Mouse (Mus musculus) hindbrain, embryonic 10.5 days (tissue): Measurements from ENCODE around the gene Sergef. TPM values are rescaled to one million over a fixed set of nuclear protein-coding genes. Genes with fewer than 3 reads are reported as not detected.
"Not testable (repeated sequence)": the region's sequence is repeated elsewhere in the genome, so short reads cannot be mapped to it uniquely, and the experiment has no call there.

Experiments used
- DNase-seq: peaks from one replicate; pipeline ENCODE4 v3.0.0-alpha.2; 2017; ENCODE audit warnings: low spot score
- H3K27ac ChIP-seq: fragments of 300-500 bp; sonication (generic); 2 replicates; pipeline ENCODE4 v1.5.1; 2016; ENCODE audit warnings: mild to moderate bottlenecking, moderate library complexity
- H3K27me3 ChIP-seq: fragments of 300-500 bp; sonication (generic); 2 replicates; pipeline ENCODE4 v1.6.1; 2016; ENCODE audit warnings: mild to moderate bottlenecking; ENCODE audit not compliant: poor library complexity, insufficient read depth, severe bottlenecking
- H3K36me3 ChIP-seq: fragments of 300-500 bp; sonication (generic); 2 replicates; pipeline ENCODE4 v1.6.1; 2016; ENCODE audit warnings: mild to moderate bottlenecking, moderate library complexity
- H3K4me1 ChIP-seq: fragments of 300-500 bp; sonication (generic); replicated peaks from 2 replicates; pipeline ENCODE4 v1.6.1; 2016; ENCODE audit warnings: mild to moderate bottlenecking
- H3K4me3 ChIP-seq: fragments of 300-500 bp; sonication (generic); 2 replicates; pipeline ENCODE4 v1.5.1; 2016; ENCODE audit warnings: mild to moderate bottlenecking, moderate library complexity
- H3K9me3 ChIP-seq: fragments of 300-500 bp; sonication (generic); 2 replicates; pipeline ENCODE4 v1.6.1; 2016; ENCODE audit warnings: mild to moderate bottlenecking, moderate library complexity
- WGBS: fragments of 180-500 bp; shearing (Covaris S2); methylation state at CpG from one replicate; pipeline ENCODE4 v1.1.7; 2016; 5-methylcytosine and 5-hydroxymethylcytosine counted together
- polyA plus RNA-seq: library from polyadenylated mRNA; unstranded; fragments of >200 nt; fragmentation: Nextera tagmentation; extraction: Ambion mirVana; gene quantifications from 2 replicates; pipeline ENCODE4 v1.2.1, GENCODE M21; 2016

The Sergef gene
- 16.2 and 18.7 TPM in 2 replicates for polyA plus RNA-seq

DNA sequence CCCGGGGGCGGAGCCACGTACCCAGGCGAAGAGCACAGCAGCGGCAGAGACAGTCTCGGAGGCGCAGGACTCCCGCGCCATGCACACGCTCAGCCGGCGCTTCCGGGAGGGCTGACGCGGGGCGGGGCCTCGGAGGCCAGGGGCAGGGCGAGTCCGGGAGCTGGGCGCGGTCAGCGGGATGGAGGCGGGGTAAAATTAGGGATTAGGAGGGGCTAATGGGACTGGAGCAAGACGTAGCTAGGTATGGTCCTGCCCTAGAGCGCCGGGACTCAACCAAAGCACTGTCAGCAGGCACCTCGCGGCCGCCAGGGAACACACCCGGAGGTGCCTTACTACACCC is at the start of gene Sergef:
Sergef (minus strand) TSS at position 116 of the 340 bp plus-strand sequence.
- Histone ChIP-seq H3K4me1 (peaks cover 22% of the 10 kb centered on the region), H3K27me3 (peaks cover 18% of the 10 kb centered on the region), H3K27ac (peak within 1 kb of the TSS; percentile 89), H3K36me3 (peaks cover 2% of the 10 kb centered on the region; the same call in 1 of the 2 replicates), H3K4me3 (peak within 1 kb of the TSS; percentile 80), H3K9me3 (no peaks in the 10 kb centered on the region)
- WGBS: under 1% methylated on average over 30 of the region's 30 CpGs
- DNase-seq: peak; percentile 90

DNA sequence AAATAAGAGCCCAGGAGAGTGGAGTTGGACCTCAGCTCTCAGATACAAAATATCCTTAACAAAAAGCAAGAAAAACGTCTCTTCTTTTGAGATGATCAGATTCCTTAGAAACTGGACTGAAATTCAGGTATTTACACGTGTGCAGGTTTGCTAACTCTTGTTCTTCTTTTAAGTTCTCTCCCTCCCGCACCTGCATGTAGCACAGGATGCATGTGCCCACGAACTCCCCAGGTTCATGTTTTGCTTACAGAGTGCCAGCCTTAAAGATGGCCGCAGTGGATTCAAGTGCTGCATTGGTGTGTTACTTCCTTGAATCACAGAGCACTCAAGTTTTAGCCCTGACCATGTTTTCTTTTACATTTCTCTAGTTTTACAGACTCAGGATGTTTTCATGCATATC is 47.2 kb upstream of the Sergef start:
- Histone ChIP-seq H3K27me3 (no peaks in the 10 kb centered on the region), H3K9me3 (no peaks in the 10 kb centered on the region), H3K36me3 (peaks cover 47% of the 10 kb centered on the region), H3K4me3 (no peak overlapping the region), H3K27ac (no peak overlapping the region), H3K4me1 (no peaks in the 10 kb centered on the region)
- WGBS: 88% methylated on average over 5 of the region's 5 CpGs
- DNase-seq: no peak

GRCm38 (mm10) chr7:46680732-46681131 is 41.1 kb upstream of the Sergef start:
- Histone ChIP-seq H3K4me1 (0 out of 2 replicates have a peak, but pooled peaks cover 5% of the 10 kb centered on the region), H3K27ac (no peak overlapping the region), H3K27me3 (no peaks in the 10 kb centered on the region), H3K36me3 (no peaks in the 10 kb centered on the region), H3K4me3 (no peak overlapping the region), H3K9me3 (no peaks in the 10 kb centered on the region)
- no peak for DNase-seq

- WGBS: 88% methylated on average over 7 of the region's 7 CpGs
- not testable (repeated sequence) for H3K27me3 ChIP-seq, H3K36me3 ChIP-seq, H3K27ac ChIP-seq, H3K4me1 ChIP-seq, H3K9me3 ChIP-seq, DNase-seq, H3K4me3 ChIP-seq
Measured at GRCm38 (mm10) chr7:46679044-46679443, 39.4 kb upstream of the Sergef start.

GRCm38 (mm10) chr7:46678417-46678816 is 38.8 kb upstream of the Sergef start:
- no peak overlapping the region for H3K4me3 ChIP-seq
- H3K4me1 ChIP-seq: 0 out of 2 replicates have a peak, but pooled peaks cover 5% of the 10 kb centered on the region
- DNase-seq: no peak
- WGBS: 94% methylated on average over 3 of the region's 3 CpGs
- H3K9me3 ChIP-seq: no peaks in the 10 kb centered on the region
- H3K36me3 ChIP-seq: no peaks in the 10 kb centered on the region
- no peaks in the 10 kb centered on the region for H3K27me3 ChIP-seq
- H3K27ac ChIP-seq: no peak overlapping the region

GRCm38 (mm10) chr7:46676808-46677360 is 37.3 kb upstream of the Sergef start:
- WGBS: 72% methylated on average over 5 of the region's 5 CpGs
- no peak for DNase-seq
- no peak overlapping the region for H3K4me3 ChIP-seq
- 0 out of 2 replicates have a peak, but pooled peaks cover 5% of the 10 kb centered on the region for H3K4me1 ChIP-seq
- H3K9me3 ChIP-seq: no peaks in the 10 kb centered on the region
- H3K27ac ChIP-seq: peak overlapping the region; percentile 3; the same call in 1 of the 2 replicates
- H3K36me3 ChIP-seq: no peaks in the 10 kb centered on the region
- no peaks in the 10 kb centered on the region for H3K27me3 ChIP-seq

GRCm38 (mm10) chr7:46675886-46676285 is 36.3 kb upstream of the Sergef start:
- no peak for DNase-seq
- Histone ChIP-seq H3K9me3 (no peaks in the 10 kb centered on the region), H3K36me3 (no peaks in the 10 kb centered on the region), H3K4me1 (0 out of 2 replicates have a peak, but pooled peaks cover 5% of the 10 kb centered on the region), H3K27me3 (no peaks in the 10 kb centered on the region), H3K27ac (no peak overlapping the region), H3K4me3 (no peak overlapping the region)
- WGBS: 87% methylated on average over 8 of the region's 8 CpGs

DNA sequence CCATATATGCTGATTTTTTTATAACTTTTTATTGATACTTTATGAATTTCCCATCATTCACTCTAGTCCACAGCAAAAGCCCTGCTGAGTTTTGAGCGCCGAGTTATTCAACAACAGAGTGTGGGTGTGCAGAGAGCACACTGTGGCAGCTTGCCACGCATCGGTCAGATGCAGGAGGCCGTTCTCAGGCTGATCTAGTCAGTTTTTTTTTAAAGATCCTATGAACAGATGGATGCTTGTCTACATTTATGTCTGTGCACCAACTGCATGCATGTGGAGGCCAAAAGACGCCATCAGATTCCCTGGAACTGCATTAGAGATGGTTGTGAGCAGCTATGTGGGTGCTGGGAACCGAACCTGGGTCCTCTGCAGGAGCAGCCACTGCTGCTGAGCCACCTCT is 35.5 kb upstream of the Sergef start:
- Histone ChIP-seq H3K36me3 (no peaks in the 10 kb centered on the region), H3K9me3 (no peaks in the 10 kb centered on the region), H3K27me3 (no peaks in the 10 kb centered on the region), H3K4me3 (no peak overlapping the region), H3K27ac (no peak overlapping the region), H3K4me1 (0 out of 2 replicates have a peak, but pooled peaks cover 5% of the 10 kb centered on the region)
- WGBS: 95% methylated on average over 7 of the region's 7 CpGs
- DNase-seq: no peak

DNA sequence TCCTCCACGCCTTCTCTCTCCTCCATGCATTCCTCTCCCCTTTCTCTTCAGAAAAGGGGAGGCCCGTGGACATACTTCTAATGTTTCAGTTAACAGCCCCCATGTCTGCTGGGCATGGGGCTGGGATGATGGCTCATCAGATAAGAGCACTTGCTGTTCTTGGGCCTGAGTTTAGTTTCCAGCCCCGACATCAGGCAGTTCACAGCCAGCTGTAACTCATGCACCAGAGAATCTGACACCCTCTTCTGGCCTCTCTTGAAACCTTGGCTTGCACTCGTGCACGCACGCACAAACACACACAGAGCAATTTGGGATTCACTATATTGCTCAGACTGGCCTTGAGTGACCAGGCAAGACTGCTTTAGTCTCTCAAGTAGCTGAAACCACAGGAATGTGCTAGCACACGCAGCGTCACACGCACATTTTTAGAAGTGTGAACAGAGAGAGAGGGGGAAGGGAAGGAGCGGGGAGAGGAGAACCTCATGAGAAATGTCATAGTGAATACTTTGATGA is 32.6 kb upstream of the Sergef start, which contains the start of gene Tph1:
Tph1 (minus strand) TSS at position 378 of the 513 bp plus-strand sequence.
- no peak for DNase-seq
- Histone ChIP-seq H3K27me3 (peaks cover 20% of the 10 kb centered on the region), H3K36me3 (no peaks in the 10 kb centered on the region), H3K4me3 (no peak within 1 kb of the TSS), H3K4me1 (peaks cover 9% of the 10 kb centered on the region), H3K9me3 (no peaks in the 10 kb centered on the region), H3K27ac (no peak within 1 kb of the TSS)
- 69% methylated on average over 10 of the region's 10 CpGs for WGBS

- peak overlapping the region; percentile 41 for H3K4me3 ChIP-seq
- DNase-seq: peak; percentile 56
Measured at GRCm38 (mm10) chr7:46667256-46667655, 27.6 kb upstream of the Sergef start.

GRCm38 (mm10) chr7:46665236-46665635 is 25.6 kb upstream of the Sergef start:
- Histone ChIP-seq H3K4me1 (peaks cover 28% of the 10 kb centered on the region), H3K36me3 (no peaks in the 10 kb centered on the region), H3K9me3 (no peaks in the 10 kb centered on the region), H3K27ac (no peak overlapping the region), H3K27me3 (peaks cover 53% of the 10 kb centered on the region), H3K4me3 (no peak overlapping the region)
- peak; percentile 66 for DNase-seq
- 37% methylated on average over 9 of the region's 9 CpGs for WGBS

More at GRCm38 (mm10) chr7:46667256-46667655, 27.6 kb upstream of the Sergef start:
- Histone ChIP-seq H3K27me3 (peaks cover 53% of the 10 kb centered on the region), H3K27ac (no peak overlapping the region), H3K9me3 (no peaks in the 10 kb centered on the region), H3K36me3 (no peaks in the 10 kb centered on the region), H3K4me1 (peaks cover 13% of the 10 kb centered on the region)
- 1% methylated on average over 21 of the region's 21 CpGs for WGBS

DNA sequence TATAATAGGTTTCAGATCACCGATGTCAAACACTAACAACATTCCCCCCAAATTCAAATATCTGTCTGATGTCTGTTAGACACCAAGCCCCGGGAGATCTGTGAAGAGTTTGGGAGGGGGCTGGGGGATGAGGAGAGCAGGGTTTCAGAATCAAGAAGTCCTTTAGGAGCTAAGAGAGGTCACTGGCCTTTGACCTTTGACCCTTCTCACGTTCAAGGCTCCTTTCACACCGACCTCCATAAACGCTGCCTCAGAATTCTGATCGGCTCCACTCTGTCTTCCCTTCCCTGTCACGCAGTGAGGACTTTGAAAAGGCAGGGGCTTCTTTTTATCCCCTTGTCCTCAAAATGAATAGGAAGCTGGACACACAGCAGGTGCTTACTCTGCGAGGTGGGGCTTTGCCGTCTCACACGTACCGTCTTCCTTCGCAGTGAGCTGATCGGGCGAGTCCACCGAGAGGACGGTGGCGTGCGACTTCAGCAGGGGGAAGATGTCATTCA is 22.0 kb upstream of the Sergef start:
- 16% methylated on average over 18 of the region's 18 CpGs for WGBS
- Histone ChIP-seq H3K9me3 (no peaks in the 10 kb centered on the region), H3K27ac (no peak overlapping the region; the same call in 1 of the 2 replicates), H3K4me1 (peaks cover 21% of the 10 kb centered on the region), H3K4me3 (peak overlapping the region; percentile 37), H3K27me3 (peaks cover 35% of the 10 kb centered on the region), H3K36me3 (no peaks in the 10 kb centered on the region)
- peak; percentile 58 for DNase-seq

DNA sequence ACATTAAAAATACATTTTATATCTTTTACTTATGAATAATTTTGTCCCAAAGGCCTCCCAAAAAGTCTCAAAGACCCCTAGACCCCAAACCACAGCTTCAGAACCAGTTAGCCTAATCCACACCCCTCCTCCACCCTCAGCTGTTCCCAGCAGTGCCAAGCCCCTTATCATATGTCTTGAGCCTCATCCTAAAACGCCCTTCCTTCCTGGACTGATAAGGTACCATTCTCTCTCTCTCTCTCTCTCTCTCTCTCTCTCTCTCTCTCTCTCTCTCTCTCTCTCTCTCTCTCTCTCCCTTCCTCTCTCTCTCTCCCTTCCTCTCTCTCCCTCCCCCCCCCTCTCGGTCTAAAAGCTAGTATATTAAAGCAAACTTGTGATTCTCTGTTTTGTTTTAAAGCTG is 12.7 kb upstream of the Sergef start:
- no peaks in the 10 kb centered on the region for H3K27me3 ChIP-seq
- no peaks in the 10 kb centered on the region for H3K9me3 ChIP-seq
- H3K27ac ChIP-seq: no peak overlapping the region
- no peaks in the 10 kb centered on the region for H3K36me3 ChIP-seq
- DNase-seq: no peak
- 71% methylated on average over 2 of the region's 2 CpGs for WGBS
- no peak overlapping the region for H3K4me3 ChIP-seq
- H3K4me1 ChIP-seq: no peaks in the 10 kb centered on the region
